Mouse (Mus musculus) T-helper 17 cell (primary cell): ENCODE measurements around the gene Msgn1.

Source experiments
- in situ Hi-C, 2 experiments: fragments of 300-600 bp; cut with MboI, MseI; formaldehyde crosslinking; loops; 1 replicate in 1 of 2; 2 replicates in 1 of 2; pipeline ENCODE4 v1.15.1; 2025; ENCODE audit warnings: high pct_unique_total_duplicates in 2 of 2

Msgn1 gene

GRCm38 (mm10) chr12:11208872-11209271 lies at the start of gene Msgn1:
Gene Msgn1 (minus strand): TSS chr12:11208972.
- in situ Hi-C loops: loop anchor here (25.0 kb wide), 2 partner anchors 822 to 1728 kb away; partner anchors contain the start of genes Rdh14 (in 2 of the 2) and Mycn (in 1 of the 2)

GRCm38 (mm10) chr12:11250322-11250721 lies 41.5 kb upstream of the Msgn1 start:
- in situ Hi-C loops: no loop called here

GRCm38 (mm10) chr12:11247460-11247859 lies 38.7 kb upstream of the Msgn1 start:
- in situ Hi-C loops: no loop called here

- in situ Hi-C loops: no loop called here
Measured at GRCm38 (mm10) chr12:11235996-11236395, 27.2 kb upstream of the Msgn1 start.

- in situ Hi-C loops: no loop called here
Measured at GRCm38 (mm10) chr12:11230267-11230666, 21.5 kb upstream of the Msgn1 start.

DNA sequence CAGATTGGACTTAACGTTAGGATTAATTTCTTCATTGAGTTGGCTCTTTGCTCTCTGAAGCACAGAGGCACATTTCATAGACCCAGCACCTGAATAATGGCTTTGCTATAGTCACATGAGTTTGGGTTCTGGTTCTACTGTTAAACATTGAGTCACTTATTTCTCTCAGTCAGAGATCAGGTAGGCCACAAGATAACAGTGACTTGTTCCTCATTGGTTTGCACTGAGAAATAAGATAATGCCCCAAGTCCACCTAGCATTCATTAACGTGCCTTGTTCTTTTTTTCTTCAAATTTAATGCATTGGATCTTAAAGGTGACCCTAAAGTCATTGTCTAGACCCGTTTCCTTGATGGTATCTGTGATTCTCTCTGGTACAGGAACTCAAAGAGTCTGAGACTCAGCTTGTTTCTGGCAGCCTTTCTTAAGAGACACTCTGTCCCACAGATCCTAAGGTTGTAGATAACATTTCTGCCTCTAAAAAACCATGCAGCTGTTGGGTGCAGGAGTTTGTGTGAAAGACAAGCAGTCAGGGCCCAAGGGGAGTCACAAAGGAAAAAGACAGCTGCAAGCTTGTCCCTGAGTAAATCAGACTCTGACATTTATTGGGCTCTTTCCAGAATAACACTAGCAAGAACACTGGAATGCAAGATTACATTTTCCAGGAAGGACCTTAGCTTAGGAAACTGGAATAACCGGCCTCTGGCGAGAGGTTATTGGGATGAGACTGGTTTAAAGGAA lies 17.9 kb upstream of the Msgn1 start:
- in situ Hi-C loops: loop anchor here in 1 of 2 experiments (10.0 kb wide), 1 partner anchor 1972 kb away; no protein-coding TSS in a partner anchor

DNA sequence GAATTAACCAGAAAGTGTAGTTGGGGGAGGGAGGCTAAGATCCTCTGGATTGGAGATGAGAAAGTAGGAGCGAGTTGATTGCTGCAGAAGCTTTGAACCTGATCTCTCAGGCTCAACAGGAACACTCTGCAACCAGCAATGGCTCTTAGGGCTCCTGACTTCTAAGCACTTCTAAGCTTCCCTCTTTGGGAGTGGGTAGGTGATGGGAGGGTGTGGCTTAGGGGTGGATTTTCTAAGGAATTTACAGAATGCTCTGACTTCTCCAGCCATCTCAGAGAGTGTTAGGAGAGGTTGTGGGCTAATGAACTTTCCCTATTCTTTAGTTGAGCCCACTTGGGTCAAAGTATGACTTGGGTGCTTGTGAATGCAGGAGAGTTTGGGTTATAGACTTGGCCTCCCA lies 17.4 kb upstream of the Msgn1 start:
- in situ Hi-C loops: loop anchor here in 1 of 2 experiments (10.0 kb wide), 1 partner anchor 1971 kb away; no protein-coding TSS in a partner anchor

DNA sequence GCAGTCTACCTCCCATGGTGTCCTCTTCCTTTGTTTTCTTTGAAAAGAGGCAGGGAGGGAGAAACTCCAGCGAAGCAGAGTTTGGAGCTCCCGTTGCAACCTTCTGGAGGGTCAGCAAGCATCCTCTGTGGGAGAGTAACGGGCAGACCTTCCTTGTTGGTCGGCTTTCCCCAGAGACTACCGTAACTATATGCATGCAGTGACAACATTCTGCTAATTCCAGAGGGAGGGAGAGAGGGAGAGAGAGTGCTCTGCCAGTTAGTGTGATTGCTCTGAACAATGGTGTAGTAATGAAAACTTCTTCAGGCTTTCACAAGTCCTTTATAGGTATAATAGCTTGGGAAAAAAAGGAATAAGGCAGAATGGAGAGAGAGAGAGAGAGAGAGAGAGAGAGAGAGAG lies 15.9 kb upstream of the Msgn1 start:
- in situ Hi-C loops: loop anchor here (10.0 to 25.0 kb wide), 3 partner anchors 837 to 1970 kb away; partner anchors contain the start of genes Rdh14 (in 2 of the 2) and Mycn (in 1 of the 2)

- in situ Hi-C loops: loop anchor here (10.0 to 25.0 kb wide), 3 partner anchors 836 to 1968 kb away; partner anchors contain the start of genes Rdh14 (in 2 of the 2) and Mycn (in 1 of the 2)
Measured at GRCm38 (mm10) chr12:11223090-11223489, 14.3 kb upstream of the Msgn1 start.

GRCm38 (mm10) chr12:11222566-11222965 lies 13.8 kb upstream of the Msgn1 start:
- in situ Hi-C loops: loop anchor here (10.0 to 25.0 kb wide), 3 partner anchors 835 to 1968 kb away; partner anchors contain the start of genes Rdh14 (in 2 of the 2) and Mycn (in 1 of the 2)

DNA sequence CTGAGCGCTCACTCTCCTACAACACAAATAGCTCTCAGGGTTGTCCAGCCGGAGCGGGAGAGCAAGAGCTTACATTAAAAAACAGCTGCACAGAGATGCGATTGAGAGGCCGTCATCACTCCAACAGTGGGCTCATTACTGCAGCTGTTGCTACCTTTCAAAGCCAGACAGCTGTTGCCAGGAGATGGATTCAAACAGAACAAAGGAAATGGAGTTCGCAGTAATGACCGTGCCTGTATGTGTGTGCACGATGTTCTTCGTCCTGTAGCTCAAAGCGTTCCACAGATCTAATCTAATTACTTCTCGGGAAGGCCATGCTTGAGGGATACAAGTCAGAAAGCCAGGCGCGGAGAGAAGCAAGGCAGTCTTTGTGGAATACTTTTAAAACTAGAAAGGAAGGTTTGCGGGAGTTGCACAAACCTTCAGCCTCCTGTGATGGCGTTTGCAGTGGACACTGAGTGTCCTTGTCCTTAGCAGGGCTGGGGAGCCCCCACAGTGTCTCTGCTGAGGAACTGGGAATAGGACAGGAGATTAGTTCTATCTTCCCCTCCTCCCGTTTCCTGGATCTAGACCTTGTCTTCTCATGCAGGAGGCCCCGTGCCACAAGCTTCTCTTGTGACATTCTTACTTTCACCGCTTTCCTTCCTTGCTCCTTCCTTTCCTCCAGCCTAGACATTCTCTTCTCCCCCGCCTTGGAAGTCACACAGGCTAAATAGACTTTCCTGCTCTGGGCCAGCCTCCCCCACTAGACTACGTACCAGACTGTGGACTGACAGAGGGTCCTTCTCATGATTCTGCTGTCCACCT lies 13.0 kb upstream of the Msgn1 start:
- in situ Hi-C loops: loop anchor here (10.0 to 25.0 kb wide), 3 partner anchors 834 to 1967 kb away; partner anchors contain the start of genes Rdh14 (in 2 of the 2) and Mycn (in 1 of the 2)

DNA sequence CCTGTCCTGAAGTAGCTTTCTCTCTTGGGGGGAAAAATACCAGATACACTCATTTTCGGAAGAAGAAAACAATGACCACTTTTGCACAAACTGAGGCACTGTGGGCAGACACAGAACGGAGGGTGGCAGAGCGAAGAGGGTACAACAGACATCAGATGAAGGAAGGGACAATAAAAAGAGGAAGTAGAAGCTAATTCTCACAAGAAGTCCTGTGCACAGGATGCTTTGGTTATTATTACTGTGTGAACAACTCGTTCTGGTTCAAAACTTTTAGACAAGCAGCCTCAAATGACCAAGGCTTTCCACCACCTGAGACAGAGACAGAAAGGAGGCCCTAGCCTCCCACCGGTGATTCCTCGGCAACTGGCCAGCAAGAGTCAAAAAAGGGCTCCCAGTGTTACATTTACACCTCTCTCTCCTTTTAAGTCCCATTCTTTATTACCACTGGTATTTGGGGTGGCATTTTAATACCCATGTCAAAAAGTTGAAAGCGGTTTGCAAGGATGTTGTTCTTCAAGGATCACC lies 9.0 kb upstream of the Msgn1 start:
- in situ Hi-C loops: loop anchor here (25.0 kb wide), 2 partner anchors 830 to 1720 kb away; partner anchors contain the start of genes Rdh14 (in 2 of the 2) and Mycn (in 1 of the 2)

DNA sequence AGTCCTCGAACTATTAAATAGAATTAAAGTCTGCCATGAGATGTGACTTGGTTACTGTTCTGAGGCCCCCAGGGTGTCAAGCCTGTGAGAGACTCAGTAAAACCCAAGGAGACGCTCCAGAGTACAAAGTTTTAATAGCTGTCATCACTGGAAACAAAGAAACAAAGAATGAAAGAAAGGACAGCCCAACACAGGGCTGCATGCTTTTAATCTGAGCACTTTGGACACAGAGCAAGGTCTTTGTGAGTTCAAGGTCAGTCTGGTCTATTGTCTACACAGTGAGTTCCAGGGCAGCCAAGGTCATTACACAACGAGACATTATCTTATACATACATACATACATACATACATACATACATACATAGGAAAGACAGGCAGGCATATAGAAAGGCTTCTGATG lies 7.7 kb upstream of the Msgn1 start:
- in situ Hi-C loops: loop anchor here (25.0 kb wide), 2 partner anchors 829 to 1721 kb away; partner anchors contain the start of genes Rdh14 (in 2 of the 2) and Mycn (in 1 of the 2)

GRCm38 (mm10) chr12:11215555-11215954 lies 6.8 kb upstream of the Msgn1 start:
- in situ Hi-C loops: loop anchor here (25.0 kb wide), 2 partner anchors 828 to 1722 kb away; partner anchors contain the start of genes Rdh14 (in 2 of the 2) and Mycn (in 1 of the 2)

- in situ Hi-C loops: loop anchor here (25.0 kb wide), 2 partner anchors 827 to 1723 kb away; partner anchors contain the start of genes Rdh14 (in 2 of the 2) and Mycn (in 1 of the 2)
Measured at GRCm38 (mm10) chr12:11214776-11215175, 6.0 kb upstream of the Msgn1 start.

DNA sequence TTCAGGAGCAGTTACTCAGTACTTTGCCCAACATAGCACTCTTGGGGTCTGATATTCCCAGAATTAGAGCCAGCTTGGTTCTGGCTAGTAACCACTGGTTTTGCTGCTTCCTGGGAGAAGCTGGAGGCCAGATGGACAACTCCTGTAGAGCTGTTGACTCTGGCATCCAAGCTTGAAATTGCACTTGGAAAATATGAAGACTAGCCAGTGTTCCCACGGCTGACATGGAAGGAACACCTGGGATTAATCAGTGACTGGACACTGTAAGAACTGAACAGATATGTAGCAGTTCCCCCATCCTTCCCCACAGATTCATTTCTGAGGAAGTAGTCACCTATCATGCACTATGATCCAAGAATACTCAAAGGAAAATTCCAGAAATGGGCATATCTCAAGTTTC lies 4.1 kb upstream of the Msgn1 start:
- in situ Hi-C loops: loop anchor here (25.0 kb wide), 2 partner anchors 826 to 1724 kb away; partner anchors contain the start of genes Rdh14 (in 2 of the 2) and Mycn (in 1 of the 2)

DNA sequence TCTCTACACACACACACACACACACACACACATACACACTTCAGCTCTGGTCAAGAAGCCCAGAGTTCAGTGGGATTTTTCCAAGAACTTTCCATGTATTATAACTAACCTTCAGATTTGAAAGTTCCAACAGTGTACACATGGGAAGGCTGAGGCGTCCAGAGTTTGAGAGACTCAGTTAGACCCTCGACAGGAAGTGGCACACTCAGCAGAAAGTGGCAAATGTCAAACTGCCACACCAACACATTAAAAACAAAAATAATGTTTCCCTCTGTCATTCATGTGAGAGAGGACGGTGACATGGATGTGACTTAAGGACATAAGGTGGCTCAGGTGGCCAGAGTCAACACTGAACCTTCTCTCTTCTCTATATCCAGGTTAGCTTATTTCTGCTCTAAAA lies 1.6 kb upstream of the Msgn1 start:
- in situ Hi-C loops: loop anchor here (25.0 kb wide), 2 partner anchors 823 to 1727 kb away; partner anchors contain the start of genes Rdh14 (in 2 of the 2) and Mycn (in 1 of the 2)

DNA sequence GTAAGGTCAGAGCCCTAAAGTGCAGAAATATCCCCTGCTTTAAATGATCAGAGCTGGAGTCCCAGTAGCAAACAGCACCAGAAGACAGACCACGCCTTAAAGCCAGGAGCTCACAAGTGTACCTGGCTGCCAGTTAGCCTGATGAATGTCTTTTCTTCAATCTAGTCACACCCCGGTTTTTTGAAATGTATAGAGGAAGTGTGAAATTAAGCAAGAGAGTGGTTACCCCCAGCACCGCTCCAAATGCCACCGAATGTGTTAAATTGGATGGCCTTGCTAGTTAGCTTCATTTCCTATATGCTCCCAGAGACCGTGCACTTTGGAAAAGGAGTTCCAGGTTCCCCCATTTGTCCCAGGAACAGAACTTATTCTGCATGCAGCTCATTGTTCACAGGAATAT lies 864 bp upstream of the Msgn1 start:
- in situ Hi-C loops: loop anchor here (25.0 kb wide), 2 partner anchors 822 to 1728 kb away; partner anchors contain the start of genes Rdh14 (in 2 of the 2) and Mycn (in 1 of the 2)

- in situ Hi-C loops: loop anchor here (25.0 kb wide), 2 partner anchors 819 to 1731 kb away; partner anchors contain the start of genes Rdh14 (in 2 of the 2) and Mycn (in 1 of the 2)
Measured at GRCm38 (mm10) chr12:11206321-11206720, 2.5 kb downstream of the Msgn1 start.
